Mouse (Mus musculus): ENCODE data around the gene Lrrk1. TPM values are rescaled to one million over a fixed set of nuclear protein-coding genes. Genes with fewer than 3 reads are reported as not detected.

Lrrk1 gene
- polyA plus RNA-seq, 1 experiment from 2014 or later: 2.9 TPM

- no peak overlapping the region for H3K27ac ChIP-seq (ENCODE audit: low read depth, low read length)
- DNase-seq (ENCODE audit: low spot score): no peak
- no peak overlapping the region for H3K4me3 ChIP-seq (ENCODE audit: low read depth, low read length)
- H3K9me3 ChIP-seq (ENCODE audit: control insufficient read depth, low read length): no peaks in the 10 kb centered on the region
- H3K36me3 ChIP-seq (ENCODE audit: control insufficient read depth, insufficient read depth, low read length): no peaks in the 10 kb centered on the region
- no peaks in the 10 kb centered on the region for H3K4me1 ChIP-seq (replicated peaks; ENCODE audit: control insufficient read depth, insufficient read depth, low read length)
- H3K27me3 ChIP-seq (ENCODE audit: control insufficient read depth, insufficient read depth, low read length): no peaks in the 10 kb centered on the region
- ATAC-seq (ENCODE audit: low FRiP score): no peak
- H3K9ac ChIP-seq (ENCODE audit: low read depth, low read length): no peak overlapping the region
- WGBS: 86% methylated on average over 4 of the region's 4 CpGs
- H3K4me2 ChIP-seq (replicated peaks; ENCODE audit: low read depth, low read length): no peak overlapping the region
These were observed 200.4 kb downstream of the Lrrk1 start for GRCm38 (mm10) chr7:66187581-66188231.

- DNase-seq (ENCODE audit: low spot score): no peak
- Histone ChIP-seq H3K9me3 (ENCODE audit: control insufficient read depth, low read length) (no peaks in the 10 kb centered on the region), H3K4me1 (replicated peaks; ENCODE audit: control insufficient read depth, insufficient read depth, low read length) (no peaks in the 10 kb centered on the region), H3K36me3 (ENCODE audit: control insufficient read depth, insufficient read depth, low read length) (no peaks in the 10 kb centered on the region), H3K9ac (ENCODE audit: low read depth, low read length) (no peak overlapping the region), H3K27me3 (ENCODE audit: control insufficient read depth, insufficient read depth, low read length) (no peaks in the 10 kb centered on the region), H3K4me2 (replicated peaks; ENCODE audit: low read depth, low read length) (no peak overlapping the region), H3K27ac (ENCODE audit: low read depth, low read length) (no peak overlapping the region), H3K4me3 (ENCODE audit: low read depth, low read length) (no peak overlapping the region)
- no peak for ATAC-seq (ENCODE audit: low FRiP score)
- 90% methylated on average over 5 of the region's 5 CpGs for WGBS
These were observed 202.8 kb downstream of the Lrrk1 start for GRCm38 (mm10) chr7:66185370-66185769.

- DNase-seq (ENCODE audit: low spot score) (no peak), ATAC-seq (ENCODE audit: low FRiP score) (no peak)
- no peak overlapping the region for H3K27ac ChIP-seq (ENCODE audit: low read depth, low read length)
These were observed 204.1 kb downstream of the Lrrk1 start for GRCm38 (mm10) chr7:66184026-66184425.

GRCm38 (mm10) chr7:66183404-66183803 lies 204.7 kb downstream of the Lrrk1 start:
- Histone ChIP-seq H3K4me3 (ENCODE audit: low read depth, low read length) (no peak overlapping the region), H3K27ac (ENCODE audit: low read depth, low read length) (no peak overlapping the region), H3K9me3 (ENCODE audit: control insufficient read depth, low read length) (no peaks in the 10 kb centered on the region), H3K4me1 (replicated peaks; ENCODE audit: control insufficient read depth, insufficient read depth, low read length) (no peaks in the 10 kb centered on the region), H3K4me2 (replicated peaks; ENCODE audit: low read depth, low read length) (no peak overlapping the region), H3K36me3 (ENCODE audit: control insufficient read depth, insufficient read depth, low read length) (no peaks in the 10 kb centered on the region), H3K27me3 (ENCODE audit: control insufficient read depth, insufficient read depth, low read length) (no peaks in the 10 kb centered on the region), H3K9ac (ENCODE audit: low read depth, low read length) (no peak overlapping the region)
- ATAC-seq (ENCODE audit: low FRiP score) (no peak), DNase-seq (ENCODE audit: low spot score) (no peak)
- WGBS: 87% methylated on average over 8 of the region's 8 CpGs

More at GRCm38 (mm10) chr7:66184026-66184425, 204.1 kb downstream of the Lrrk1 start:
- Histone ChIP-seq H3K36me3 (ENCODE audit: control insufficient read depth, insufficient read depth, low read length) (no peaks in the 10 kb centered on the region), H3K4me2 (replicated peaks; ENCODE audit: low read depth, low read length) (no peak overlapping the region), H3K9me3 (ENCODE audit: control insufficient read depth, low read length) (no peaks in the 10 kb centered on the region), H3K27me3 (ENCODE audit: control insufficient read depth, insufficient read depth, low read length) (no peaks in the 10 kb centered on the region), H3K4me3 (ENCODE audit: low read depth, low read length) (no peak overlapping the region), H3K9ac (ENCODE audit: low read depth, low read length) (no peak overlapping the region), H3K4me1 (replicated peaks; ENCODE audit: control insufficient read depth, insufficient read depth, low read length) (no peaks in the 10 kb centered on the region)
- 88% methylated on average over 4 of the region's 4 CpGs for WGBS

GRCm38 (mm10) chr7:66182075-66182715 lies 206.0 kb downstream of the Lrrk1 start:
- DNase-seq (ENCODE audit: low spot score) (no peak), ATAC-seq (ENCODE audit: low FRiP score) (no peak)
- H3K4me2 ChIP-seq (replicated peaks; ENCODE audit: low read depth, low read length): no peak overlapping the region
- 83% methylated on average over 7 of the region's 7 CpGs for WGBS
- no peak overlapping the region for H3K9ac ChIP-seq (ENCODE audit: low read depth, low read length)
- H3K9me3 ChIP-seq (ENCODE audit: control insufficient read depth, low read length): no peaks in the 10 kb centered on the region
- H3K4me1 ChIP-seq (replicated peaks; ENCODE audit: control insufficient read depth, insufficient read depth, low read length): no peaks in the 10 kb centered on the region
- H3K36me3 ChIP-seq (ENCODE audit: control insufficient read depth, insufficient read depth, low read length): no peaks in the 10 kb centered on the region
- no peaks in the 10 kb centered on the region for H3K27me3 ChIP-seq (ENCODE audit: control insufficient read depth, insufficient read depth, low read length)
- H3K4me3 ChIP-seq (ENCODE audit: low read depth, low read length): no peak overlapping the region
- H3K27ac ChIP-seq (ENCODE audit: low read depth, low read length): no peak overlapping the region

- Histone ChIP-seq H3K4me1 (replicated peaks; ENCODE audit: control insufficient read depth, insufficient read depth, low read length) (no peaks in the 10 kb centered on the region), H3K36me3 (ENCODE audit: control insufficient read depth, insufficient read depth, low read length) (no peaks in the 10 kb centered on the region), H3K9me3 (ENCODE audit: control insufficient read depth, low read length) (no peaks in the 10 kb centered on the region), H3K27me3 (ENCODE audit: control insufficient read depth, insufficient read depth, low read length) (no peaks in the 10 kb centered on the region), H3K9ac (ENCODE audit: low read depth, low read length) (no peak overlapping the region), H3K4me3 (ENCODE audit: low read depth, low read length) (no peak overlapping the region), H3K27ac (ENCODE audit: low read depth, low read length) (no peak overlapping the region), H3K4me2 (replicated peaks; ENCODE audit: low read depth, low read length) (no peak overlapping the region)
- no peak for DNase-seq (ENCODE audit: low spot score)
- WGBS: 92% methylated on average over 10 of the region's 10 CpGs
- ATAC-seq (ENCODE audit: low FRiP score): no peak
These were observed 207.3 kb downstream of the Lrrk1 start for GRCm38 (mm10) chr7:66180711-66181365.

- DNase-seq (ENCODE audit: low spot score): no peak
- no peak overlapping the region for H3K9ac ChIP-seq (ENCODE audit: low read depth, low read length)
- H3K27me3 ChIP-seq (ENCODE audit: control insufficient read depth, insufficient read depth, low read length): no peaks in the 10 kb centered on the region
- no peak overlapping the region for H3K4me2 ChIP-seq (replicated peaks; ENCODE audit: low read depth, low read length)
- ATAC-seq (ENCODE audit: low FRiP score): no peak
- no peaks in the 10 kb centered on the region for H3K4me1 ChIP-seq (replicated peaks; ENCODE audit: control insufficient read depth, insufficient read depth, low read length)
- no peak overlapping the region for H3K27ac ChIP-seq (ENCODE audit: low read depth, low read length)
- no peaks in the 10 kb centered on the region for H3K9me3 ChIP-seq (ENCODE audit: control insufficient read depth, low read length)
- H3K36me3 ChIP-seq (ENCODE audit: control insufficient read depth, insufficient read depth, low read length): no peaks in the 10 kb centered on the region
- no peak overlapping the region for H3K4me3 ChIP-seq (ENCODE audit: low read depth, low read length)
- WGBS: 91% methylated on average over 3 of the region's 3 CpGs
These were observed 207.9 kb downstream of the Lrrk1 start for GRCm38 (mm10) chr7:66180260-66180659.

DNA sequence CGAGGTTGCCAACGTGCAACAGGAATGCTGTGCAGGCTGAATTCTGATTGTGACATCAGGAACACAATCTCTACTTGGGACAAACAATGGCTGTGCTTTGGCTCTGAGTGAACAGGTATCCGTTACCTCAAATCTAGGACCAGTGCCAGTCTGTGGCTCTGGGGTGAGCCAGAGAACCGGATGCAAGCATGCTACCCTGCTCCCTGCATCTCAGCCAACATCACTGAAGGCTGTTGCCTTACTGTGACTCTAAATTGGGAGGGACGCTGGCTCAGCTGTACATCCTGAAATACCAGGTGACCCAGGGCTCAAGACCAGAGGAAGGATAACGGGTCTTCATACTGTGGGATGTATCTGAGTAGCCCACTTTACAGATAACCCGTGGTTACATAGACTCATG lies 208.4 kb downstream of the Lrrk1 start:
- no peak overlapping the region for H3K4me2 ChIP-seq (replicated peaks; ENCODE audit: low read depth, low read length)
- 87% methylated on average over 7 of the region's 7 CpGs for WGBS
- ATAC-seq (ENCODE audit: low FRiP score) (no peak), DNase-seq (ENCODE audit: low spot score) (no peak)
- no peak overlapping the region for H3K9ac ChIP-seq (ENCODE audit: low read depth, low read length)
- H3K9me3 ChIP-seq (ENCODE audit: control insufficient read depth, low read length): no peaks in the 10 kb centered on the region
- H3K4me3 ChIP-seq (ENCODE audit: low read depth, low read length): no peak overlapping the region
- H3K36me3 ChIP-seq (ENCODE audit: control insufficient read depth, insufficient read depth, low read length): no peaks in the 10 kb centered on the region
- H3K27me3 ChIP-seq (ENCODE audit: control insufficient read depth, insufficient read depth, low read length): no peaks in the 10 kb centered on the region
- no peaks in the 10 kb centered on the region for H3K4me1 ChIP-seq (replicated peaks; ENCODE audit: control insufficient read depth, insufficient read depth, low read length)
- H3K27ac ChIP-seq (ENCODE audit: low read depth, low read length): no peak overlapping the region
